Mouse (Mus musculus) brain, embryonic 14.5 days (tissue): ENCODE data around the gene Zfp704. TPM values are rescaled to one million over a fixed set of nuclear protein-coding genes. Genes with fewer than 3 reads are reported as not detected.

Experiments used
- DNase-seq: peaks from one replicate; pipeline ENCODE4 v3.0.0-alpha.2; 2011; ENCODE audit warnings: low read depth
- CTCF ChIP-seq: fragments of 200-500 bp; IDR thresholded peaks from 2 replicates; pipeline ENCODE4 v1.5.1; 2012; ENCODE audit warnings: inconsistent platforms, mild to moderate bottlenecking, moderate library complexity, borderline replicate concordance; ENCODE audit not compliant: insufficient read depth, insufficient read length; ENCODE audit errors: extremely low read depth
- POLR2A ChIP-seq: fragments of 200-500 bp; IDR thresholded peaks from 2 replicates; pipeline ENCODE4 v1.6.1; 2012; ENCODE audit warnings: mild to moderate bottlenecking, inconsistent platforms, borderline replicate concordance; ENCODE audit not compliant: poor library complexity, insufficient read depth, insufficient read length, severe bottlenecking; ENCODE audit errors: extremely low read depth
- polyA plus RNA-seq: library from polyadenylated mRNA; depleted of rRNA; stranded (reverse); fragments of >200 nt; gene quantifications from 2 replicates; pipeline ENCODE4 v1.2.3, GENCODE M21; 2012

Zfp704 gene
- polyA plus RNA-seq, 1 experiment: 19.3 TPM

GRCm38 (mm10) chr3:9443476-9443875, 166.4 kb downstream of the Zfp704 start:
- no peak for DNase-seq
- TF ChIP-seq POLR2A (no peak), CTCF (no peak)

DNA sequence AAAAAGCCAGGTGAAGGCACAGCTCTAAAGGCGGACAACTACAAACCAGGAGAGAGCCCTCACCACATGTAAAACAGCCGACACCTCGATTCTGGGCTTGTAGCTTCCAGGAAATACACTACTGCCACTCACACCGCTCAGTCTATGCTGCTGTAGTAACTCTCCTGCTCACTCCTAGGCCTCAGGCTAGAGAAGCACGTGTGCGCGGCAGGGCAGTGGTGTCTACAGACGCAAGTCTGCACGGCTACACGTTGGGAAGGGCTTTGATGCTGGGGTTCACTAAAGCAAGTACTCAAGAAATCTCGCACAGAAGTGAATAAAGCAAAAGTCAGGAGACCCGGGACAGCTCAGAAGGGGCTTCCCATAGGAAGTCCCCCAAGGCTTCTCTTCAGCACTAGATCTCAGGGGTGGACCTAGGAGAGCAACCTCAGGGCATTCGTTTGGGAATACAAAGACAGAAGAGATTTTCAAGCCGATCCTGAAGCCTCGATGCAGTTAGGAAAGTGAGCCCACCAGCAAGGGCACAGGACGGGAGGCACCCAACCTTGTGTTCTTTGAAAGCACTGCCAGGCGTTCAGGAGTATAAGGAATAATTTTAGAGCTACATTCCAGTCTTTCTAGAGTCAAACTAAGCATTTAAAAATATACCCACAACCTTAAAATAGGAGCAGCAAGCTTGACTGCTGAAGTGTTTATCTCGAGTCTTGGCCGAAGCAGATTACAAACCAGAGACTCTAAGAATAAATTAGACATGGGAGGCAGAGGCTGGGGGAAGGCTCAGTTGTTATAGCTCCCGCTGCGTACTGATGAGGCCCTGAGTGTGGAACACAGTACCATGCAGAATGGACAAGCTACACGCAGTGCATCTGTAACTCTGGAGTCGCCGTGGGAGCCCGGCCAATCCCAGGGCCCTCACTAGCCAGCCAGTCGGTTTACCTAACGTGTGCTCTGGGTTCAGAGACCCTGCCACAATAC, 168.0 kb downstream of the Zfp704 start:
- TF ChIP-seq CTCF: no peak
- no peak for TF ChIP-seq POLR2A
- no peak for DNase-seq

GRCm38 (mm10) chr3:9440466-9440865, 169.4 kb downstream of the Zfp704 start:
- TF ChIP-seq CTCF: no peak
- TF ChIP-seq POLR2A: no peak
- DNase-seq: no peak

DNA sequence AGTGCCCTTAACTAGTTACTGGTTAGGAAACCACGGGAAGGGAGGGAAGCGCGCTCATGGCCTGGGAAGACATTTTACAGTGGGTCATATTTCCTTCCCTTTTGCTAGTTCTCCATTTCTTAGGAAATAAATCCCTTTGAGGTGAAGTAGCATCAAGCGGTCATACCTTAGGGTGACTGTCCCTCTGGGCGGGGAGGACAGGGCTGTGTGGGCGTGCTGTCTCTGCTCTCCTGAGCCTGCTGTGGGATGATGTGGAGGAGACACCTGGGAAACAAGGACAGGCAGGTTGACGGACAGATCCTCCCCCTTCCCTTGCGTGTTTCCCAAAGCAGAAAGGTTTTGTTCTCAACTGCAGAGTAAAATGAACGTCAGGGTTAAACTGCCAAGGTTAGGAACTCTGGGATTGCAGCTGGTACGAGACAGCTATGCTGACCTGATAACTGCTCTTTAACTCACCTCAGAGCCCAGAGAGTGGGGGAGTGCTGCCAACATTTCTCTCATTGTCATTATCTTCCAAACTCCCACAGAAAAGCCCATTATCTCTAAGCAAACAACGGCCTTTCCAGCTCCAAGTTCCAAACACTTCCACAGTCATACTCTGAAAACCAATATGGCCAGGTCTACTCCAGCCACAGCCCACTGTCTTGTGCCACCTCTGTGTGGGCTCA, 170.1 kb downstream of the Zfp704 start:
- no peak for DNase-seq
- TF ChIP-seq POLR2A: no peak
- TF ChIP-seq CTCF: no peak

- peak; percentile 23 for DNase-seq
- TF ChIP-seq CTCF (no peak), POLR2A (no peak)
Measured at GRCm38 (mm10) chr3:9436256-9436655, 173.6 kb downstream of the Zfp704 start.

DNA sequence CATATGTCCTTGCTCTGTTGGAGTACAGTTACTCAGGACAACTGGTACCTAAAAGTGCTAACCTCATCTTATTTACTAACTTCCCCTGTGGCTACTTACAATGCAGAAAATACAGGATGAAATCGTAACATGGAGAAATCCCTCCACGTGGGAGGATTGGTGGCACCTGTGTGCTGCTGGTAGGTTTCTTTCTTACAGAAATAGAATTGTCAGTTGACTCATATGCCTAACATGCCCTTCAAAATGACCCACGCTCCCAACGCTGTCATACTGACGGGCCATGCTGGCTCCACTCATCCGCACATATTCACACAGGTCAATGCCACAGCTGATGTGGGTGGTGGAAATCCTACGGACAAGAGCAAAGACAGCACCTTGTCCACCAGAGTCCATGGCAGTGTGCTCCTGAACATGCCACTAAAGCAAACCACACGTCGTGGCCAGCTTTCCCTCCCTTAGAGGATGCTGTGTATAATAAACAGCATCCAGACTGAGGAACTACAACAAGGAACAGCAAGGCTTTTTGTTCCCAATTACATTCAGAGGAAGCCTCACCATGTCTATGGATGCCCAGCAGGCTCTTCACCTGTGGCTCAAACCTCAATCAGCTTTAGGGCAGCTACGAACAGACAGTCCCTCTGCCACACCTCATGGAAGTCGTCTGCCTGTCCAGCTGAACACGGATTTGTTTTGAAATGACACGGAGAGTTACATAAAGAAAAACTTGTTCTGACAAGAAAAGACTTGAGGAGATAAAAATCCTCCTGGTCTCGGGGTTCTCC, 175.3 kb downstream of the Zfp704 start:
- no peak for DNase-seq
- no peak for TF ChIP-seq CTCF
- TF ChIP-seq POLR2A: no peak

DNA sequence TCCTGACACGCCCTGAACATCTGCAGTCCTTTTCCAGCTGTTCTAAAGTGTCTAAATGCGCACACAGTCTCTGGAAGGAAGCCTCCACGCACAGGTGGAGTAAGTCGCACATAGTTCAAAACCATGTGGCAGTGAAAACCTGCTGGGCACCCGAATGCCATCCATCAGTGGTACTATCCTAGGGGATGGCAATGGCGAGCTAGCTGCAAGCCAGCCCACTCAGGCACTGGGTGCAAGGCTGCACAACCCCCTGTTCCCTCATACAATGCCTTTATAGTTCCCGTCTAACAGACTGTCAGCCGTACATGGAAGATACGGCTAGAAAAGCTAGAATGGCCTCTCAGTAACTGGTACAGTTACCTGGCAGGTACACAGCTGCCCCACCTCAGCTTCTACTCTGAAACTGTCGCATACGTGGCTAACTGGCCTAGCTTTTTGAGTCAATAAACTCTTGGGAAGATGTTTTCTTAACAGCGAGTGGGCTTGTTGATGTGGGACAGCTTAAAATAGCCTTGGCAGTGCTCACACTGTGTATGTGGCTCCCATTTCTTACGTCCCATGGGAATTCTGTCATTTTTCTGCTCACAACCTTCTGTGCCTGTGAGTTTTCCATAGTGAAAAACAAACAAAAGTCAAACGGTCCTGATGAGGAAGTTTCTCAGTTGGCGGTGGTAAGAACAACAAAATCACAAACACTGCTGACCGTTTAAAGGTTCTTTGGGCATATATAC, 176.9 kb downstream of the Zfp704 start:
- TF ChIP-seq POLR2A (no peak), CTCF (no peak)

GRCm38 (mm10) chr3:9432226-9432625, 177.7 kb downstream of the Zfp704 start:
- no peak for TF ChIP-seq CTCF
- TF ChIP-seq POLR2A: no peak
- no peak for DNase-seq

More for the DNA sequence above, 176.9 kb downstream of the Zfp704 start:
- no peak for DNase-seq

GRCm38 (mm10) chr3:9429946-9430345, 179.9 kb downstream of the Zfp704 start:
- no peak for DNase-seq
- TF ChIP-seq CTCF (no peak), POLR2A (no peak)

- no peak for TF ChIP-seq POLR2A
- no peak for TF ChIP-seq CTCF
Measured at GRCm38 (mm10) chr3:9427826-9428225, 182.1 kb downstream of the Zfp704 start.

More at GRCm38 (mm10) chr3:9427826-9428225, 182.1 kb downstream of the Zfp704 start:
- DNase-seq: no peak
